Mouse (Mus musculus) c-Kit-positive CD71-positive TER-119-positive erythroid progenitor cells, embryonic 14.5 days (primary cell): ENCODE results near the gene Mob2.

Source experiments
- DNase-seq: peaks from one replicate; pipeline ENCODE4 v3.0.0-alpha.2; 2013; ENCODE audit warnings: low spot score

The Mob2 gene

DNA sequence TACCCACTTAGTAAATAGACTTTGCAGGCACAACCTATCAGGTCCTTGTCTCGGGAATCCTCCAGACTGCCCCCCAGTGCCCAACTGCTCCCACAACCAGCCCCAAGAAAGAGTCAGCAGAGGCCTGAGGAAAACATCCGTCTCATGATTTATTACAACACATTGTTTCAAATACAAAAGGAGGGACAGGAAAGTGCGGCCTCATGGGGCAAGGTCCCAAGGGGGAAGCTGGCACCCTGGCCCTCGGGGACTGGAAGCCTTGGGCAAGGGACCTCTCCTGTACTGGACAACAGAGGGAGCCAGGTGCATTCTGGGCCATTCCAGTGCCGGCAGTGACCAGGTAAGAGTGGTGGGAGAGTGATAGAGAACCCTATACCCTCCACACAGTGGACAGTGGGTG is 18.5 kb upstream of the Mob2 start:
- no peak for DNase-seq

DNA sequence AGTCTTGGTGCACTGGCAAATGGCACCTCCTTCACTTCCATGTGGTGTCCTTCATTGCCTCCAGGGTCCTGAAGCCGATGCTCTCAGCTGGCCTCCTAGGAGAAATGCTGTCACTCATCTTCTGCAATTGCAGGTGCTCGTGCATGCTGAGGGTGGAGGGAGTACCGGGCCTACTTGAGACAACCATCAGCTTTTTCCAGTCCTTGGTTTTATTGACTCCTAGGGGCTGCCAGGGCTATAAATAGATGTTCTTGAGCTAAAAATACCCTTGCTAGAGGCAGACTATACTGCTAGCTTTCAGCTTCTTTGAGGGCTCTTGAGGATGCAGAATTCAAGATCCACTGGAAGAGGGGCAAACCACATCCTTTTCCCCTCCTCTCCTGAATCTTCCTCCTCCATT is 16.3 kb upstream of the Mob2 start:
- DNase-seq: no peak

DNA sequence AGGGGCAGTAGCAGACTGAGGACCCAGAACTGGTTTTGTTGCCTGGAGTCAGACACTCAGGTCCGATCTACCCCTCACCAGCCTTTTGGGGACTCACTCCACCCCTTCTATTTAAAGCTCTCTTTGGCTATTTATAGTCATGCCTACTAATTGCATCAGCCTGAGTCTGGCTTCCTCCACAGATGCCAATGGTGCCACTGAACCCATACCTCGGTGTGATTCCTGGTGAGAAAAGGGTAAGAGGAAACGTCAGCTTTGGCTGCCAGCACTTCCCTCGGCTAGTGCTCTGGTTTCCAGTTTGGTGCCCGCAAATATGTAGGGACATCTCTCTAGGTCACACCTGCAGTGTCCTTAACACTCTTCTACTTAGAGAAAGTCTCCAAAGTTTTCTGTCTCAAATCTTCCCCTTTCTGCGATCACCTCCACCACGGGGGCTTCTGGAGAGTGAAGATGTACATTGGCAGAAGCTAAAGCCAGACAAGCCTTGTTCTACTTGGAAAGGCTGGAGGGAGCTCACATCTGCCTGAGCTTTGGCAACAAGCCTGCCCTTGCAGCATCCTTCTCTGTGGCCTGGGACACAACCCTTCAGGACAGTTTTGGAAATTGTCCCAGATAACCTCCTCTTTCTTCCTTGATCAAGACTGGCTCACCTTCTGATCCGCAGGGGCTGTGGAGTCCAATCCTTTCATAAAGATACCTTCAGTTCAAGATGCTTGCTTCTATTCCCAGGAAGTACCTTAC is 13.5 kb upstream of the Mob2 start:
- DNase-seq: no peak

DNA sequence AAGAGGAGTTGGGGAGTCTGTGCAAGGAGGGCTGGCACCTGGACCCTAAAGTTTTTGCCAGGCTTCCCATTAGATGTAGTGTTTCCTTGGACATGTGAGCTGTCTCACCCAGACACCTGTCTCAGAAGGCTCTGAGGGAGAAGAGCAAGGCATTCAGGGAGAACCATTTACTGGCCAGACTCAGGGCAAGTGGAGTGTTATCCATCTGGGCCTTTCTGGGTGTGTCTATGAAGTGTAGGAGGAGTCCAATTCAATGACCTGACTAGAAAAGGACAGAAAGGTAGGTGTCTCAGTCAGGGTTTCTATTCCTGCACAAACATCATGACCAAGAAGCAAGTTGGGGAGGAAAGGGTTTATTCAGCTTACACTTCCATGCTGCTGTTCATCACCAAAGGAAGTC is 10.9 kb upstream of the Mob2 start:
- DNase-seq: no peak

DNA sequence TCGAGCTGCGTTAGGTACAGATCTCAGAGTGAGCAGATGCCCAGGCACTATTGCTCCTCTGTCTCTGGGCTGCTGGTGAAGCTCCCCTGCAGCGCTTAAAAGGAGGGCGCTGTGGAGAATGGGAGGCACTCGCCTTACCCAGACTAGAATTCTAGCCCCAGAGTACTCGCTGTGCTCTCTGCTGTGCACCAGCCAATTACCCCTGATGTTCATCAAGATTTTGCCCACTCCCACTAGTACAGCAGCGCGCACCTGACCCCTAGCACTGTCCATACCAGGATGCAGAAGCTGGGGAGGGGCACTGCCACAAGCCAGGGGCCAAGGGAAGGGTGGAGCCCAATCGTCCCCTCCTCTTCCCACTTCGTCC is 10.3 kb upstream of the Mob2 start:
- DNase-seq: no peak

DNA sequence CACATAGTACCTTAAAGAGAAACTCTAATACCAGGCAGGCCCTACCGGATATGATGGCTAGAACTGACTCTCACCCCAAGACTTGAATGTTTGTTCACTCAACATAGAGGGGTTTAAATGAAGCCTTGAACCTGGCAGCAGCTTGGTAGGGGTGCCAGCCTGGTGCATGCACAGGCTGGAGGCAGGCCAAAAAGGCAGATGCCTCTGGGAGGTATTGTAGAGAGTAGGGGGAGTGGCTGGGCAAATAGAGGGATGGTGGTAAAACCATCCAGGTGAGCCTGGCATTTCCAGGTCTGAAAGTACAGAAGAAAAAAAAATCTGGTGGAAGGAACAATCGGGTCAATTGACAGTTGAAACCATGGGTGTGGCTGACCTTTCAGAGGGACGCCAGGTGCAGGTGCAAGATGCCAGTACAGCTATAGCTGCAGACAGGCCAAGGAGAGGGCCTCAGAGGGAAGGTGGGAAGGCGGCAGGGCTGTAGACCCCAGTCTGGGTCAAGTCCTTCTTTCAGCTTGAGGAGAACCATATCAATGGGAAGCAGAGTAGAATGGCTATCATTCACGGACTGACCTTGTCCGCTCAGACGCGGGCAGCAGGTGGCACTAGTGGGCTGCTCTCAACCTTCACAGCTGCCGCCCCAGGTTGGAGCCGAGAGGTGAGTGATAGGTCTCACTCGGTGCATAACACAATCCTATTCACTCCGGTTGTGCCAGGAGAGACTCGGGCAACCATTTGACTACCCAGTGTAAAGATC is 9.8 kb upstream of the Mob2 start:
- peak; percentile 68 for DNase-seq

DNA sequence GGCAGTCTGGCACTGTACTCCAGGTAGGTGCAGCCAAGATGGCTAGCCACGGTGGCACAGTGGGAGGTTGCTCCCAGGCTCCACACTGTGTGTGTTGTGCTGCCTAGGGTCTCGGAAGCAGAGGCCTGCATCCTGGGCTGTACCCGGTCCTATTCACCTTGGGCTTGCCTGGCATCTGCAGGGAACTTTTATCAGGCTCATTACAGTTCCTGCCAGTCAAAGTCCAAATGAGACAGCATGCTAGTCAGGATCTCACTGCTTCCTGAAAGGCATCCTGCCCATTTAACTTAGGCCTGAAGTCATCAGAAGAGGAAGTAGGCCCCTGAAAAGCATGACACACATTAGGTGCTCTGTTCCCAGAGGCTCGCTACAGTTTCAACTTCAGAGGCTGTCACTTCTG is 7.6 kb upstream of the Mob2 start:
- no peak for DNase-seq

DNA sequence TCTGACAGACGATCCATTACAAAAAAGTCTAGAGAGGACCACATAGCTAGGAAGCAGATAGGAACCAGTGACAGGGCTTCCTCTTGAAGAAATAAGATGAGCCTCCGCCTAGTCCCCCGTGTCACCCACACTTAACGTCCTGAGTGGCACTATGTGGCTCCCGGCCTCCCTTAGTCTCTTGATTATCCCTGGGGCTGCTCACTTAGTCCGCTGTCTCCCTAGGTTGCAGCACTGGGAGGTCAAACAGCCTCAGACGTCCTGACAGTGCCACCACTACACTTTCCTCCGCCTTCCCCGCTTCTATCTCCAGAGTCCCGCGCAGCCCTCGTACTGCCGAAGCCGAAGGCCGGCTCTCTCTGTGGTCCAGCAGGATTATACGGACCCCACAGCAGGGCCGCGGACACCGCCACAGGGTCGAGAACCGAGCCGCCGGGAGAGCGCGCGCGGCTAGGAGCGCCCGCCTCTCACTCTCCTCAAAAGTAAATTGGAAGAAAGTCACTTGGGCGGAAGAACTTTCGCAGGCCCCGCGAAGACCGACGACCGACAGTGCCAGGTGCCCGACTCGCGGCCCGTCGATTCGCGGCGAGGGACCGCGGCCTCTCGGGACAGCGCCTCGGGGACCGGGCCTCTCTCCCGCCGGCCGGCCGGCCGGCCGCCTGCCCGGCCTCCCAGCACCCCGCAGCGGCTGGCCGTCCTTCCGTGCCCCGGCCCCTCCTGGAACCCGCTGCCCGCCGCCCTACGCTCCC is 507 bp downstream of the Mob2 start:
- DNase-seq: no peak

DNA sequence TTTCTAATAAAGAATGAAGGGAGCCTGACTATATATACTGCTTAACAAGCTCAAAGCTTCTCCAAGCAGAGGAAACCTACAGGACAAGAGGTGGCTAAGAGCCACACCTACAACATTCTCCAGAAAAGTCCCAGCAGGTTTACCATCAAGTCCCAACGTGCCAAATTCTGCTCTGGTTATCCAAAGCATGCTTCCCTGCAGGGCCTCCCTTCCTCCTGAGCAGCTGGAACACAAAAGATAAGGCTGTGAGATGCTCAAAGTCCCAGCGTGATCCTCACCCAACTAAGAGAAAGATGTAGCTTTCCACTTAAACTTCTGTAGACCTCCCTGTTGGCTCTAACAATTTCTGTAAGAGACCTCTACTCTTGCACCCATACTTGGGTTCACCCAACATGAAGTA is 1.8 kb downstream of the Mob2 start:
- DNase-seq: peak; percentile 63

DNA sequence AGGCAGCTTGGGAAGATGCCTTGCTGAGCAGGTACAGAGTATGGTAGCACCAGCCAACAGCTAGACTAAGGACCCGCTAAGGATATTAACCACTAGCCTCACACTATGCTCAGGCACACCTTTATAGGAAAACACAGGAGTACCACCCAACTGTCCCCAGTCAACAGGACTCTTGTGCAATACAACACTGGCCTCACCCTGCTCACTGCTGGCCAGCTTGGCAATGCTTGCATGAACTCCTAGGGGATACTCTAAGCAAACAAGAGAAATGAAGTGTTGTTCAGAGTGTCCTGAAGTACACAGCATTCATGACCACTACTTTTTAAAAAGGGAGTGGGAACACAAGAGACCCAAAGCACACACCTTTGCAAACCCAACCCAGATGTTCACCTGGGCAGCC is 3.7 kb downstream of the Mob2 start:
- DNase-seq: no peak

DNA sequence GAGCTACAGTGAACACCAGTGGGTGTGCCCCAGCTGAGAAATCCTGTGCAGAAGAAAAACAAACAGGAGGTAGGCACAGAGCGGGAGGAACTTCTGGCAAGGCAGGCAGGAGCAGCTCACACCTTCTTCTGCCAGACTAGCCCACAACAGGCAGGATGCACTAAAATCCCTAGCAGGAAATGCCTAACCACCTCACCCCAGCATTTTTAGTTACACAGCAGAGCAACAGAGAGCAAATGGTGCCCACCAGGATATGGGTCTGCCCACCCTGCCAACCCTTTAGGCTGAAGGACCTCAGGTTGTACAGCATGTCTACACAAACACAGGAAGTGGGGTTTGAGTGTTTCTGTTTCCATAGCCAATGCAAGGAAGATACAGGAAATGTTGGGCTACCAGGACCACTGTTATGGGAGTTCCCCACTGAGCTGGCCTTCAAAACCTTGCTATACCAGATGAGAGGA is 4.2 kb downstream of the Mob2 start:
- DNase-seq: no peak

DNA sequence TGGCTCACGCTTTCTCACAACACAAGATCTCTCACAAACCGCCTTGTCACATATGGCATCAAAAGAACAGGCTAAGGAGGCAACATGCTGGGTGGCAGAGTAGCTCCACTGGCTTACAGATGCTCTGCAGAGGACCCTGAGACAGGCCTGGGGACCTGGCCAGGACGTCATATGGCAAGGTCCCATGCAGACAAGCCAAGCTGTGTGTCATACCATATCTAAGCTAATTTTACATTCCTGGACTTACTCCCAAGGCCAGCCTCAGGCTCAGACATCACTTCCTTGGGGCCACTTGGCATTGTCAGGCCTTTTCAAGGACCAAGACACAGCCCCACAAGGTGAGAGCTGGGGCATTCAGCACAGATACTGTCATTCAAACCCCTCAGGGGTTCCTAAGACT is 5.4 kb downstream of the Mob2 start:
- no peak for DNase-seq

DNA sequence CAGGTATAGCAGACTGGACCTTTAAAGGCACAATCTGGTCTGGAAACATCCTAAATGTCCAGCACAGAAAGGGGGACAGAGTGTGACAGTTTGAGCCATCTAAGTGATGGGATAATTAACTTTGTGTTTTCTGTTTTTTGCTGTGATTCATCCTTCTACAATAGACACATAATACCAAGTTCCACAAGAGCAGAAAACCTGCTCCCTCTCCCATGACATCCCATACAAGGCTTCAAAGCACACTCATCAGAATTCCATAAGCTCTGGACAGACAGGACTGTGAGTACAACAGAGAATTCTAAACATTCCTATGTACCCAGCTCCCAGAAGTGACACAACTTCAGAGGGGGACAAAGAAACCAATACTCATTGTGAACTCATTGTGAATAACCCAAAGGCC is 10.3 kb downstream of the Mob2 start:
- no peak for DNase-seq

DNA sequence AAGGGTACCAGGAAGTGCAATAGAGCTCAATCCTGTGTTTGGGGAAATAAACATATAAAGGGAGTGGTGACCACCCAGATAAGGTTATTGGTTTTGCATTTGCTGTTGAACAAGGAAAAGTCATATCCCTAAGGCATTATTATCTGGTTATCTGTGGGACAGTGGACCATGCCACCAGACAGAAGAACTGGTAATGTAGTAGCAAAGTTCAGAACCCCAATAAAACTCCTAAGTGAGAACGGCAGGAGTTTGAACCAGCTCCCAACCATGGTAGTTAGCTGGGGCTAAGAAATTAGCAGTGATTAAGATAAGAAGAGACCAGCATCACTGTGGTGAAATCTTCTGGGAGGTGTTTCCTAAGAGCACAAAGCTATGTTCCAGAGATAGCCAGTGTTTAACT is 14.9 kb downstream of the Mob2 start:
- DNase-seq: no peak

DNA sequence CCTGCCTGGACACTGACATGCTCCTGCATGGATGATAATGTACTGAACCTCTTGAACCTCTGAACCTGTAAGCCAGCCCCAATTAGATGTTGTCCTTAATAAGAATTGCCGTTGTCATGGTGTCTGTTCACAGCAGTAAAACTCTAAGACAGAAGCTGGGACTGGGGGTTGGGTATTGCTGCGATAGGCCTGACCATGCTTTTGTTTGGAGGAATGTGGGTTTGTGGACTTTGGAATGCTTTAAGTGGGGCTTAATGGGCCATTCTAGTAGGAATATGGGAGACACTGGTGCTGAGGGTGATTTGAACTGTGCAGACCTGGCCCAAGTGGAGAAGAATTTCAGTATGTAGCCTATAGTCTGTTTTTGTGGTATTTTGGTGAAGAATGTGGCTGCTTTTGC is 15.5 kb downstream of the Mob2 start:
- no peak for DNase-seq

DNA sequence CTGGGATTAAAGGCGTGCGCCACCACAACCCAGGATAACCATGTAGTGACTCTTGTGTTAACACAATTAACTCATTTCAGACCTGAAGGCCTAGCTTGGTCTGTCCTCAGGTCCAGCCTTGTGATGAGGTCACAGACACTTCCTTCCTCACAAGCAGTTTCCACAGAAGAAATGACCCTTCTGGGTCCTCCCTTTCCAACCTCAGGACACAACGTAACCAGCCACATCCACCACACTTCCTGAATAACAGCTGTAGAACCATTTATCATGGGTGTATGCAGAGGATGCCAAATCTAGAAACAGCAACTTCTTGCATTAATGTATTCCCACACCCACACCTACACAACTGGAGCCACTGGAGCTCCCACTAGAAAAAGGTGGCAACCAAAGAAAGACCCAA is 20.1 kb downstream of the Mob2 start:
- DNase-seq: no peak

DNA sequence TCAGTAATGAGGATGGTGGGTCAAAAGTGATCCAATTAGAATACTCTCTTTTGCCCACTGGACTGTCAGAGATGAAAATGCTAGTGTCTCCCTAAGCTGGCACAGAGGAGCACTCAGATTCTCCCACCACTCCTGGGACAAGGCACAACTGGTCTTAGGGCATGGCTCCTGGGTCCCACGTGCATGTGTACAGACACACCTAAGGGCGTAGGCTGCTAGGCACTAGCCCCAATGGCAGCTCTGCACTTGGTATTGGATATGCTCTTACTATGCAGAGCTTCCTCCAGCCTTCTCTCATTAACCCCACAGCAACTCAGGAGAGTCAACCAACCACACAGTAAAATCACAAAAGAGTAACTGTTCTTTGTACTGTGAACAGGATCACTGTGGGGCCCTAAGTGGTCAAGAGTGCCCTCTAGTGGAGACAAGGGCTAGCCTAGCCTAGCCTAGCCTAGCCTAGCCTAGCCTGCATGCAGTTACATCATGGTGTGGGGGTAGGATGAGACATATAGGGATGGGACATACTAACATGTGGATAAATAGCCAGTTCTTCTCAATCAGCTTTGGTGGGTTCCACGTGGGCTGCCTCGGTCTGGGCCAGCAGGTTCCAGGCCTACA is 23.2 kb downstream of the Mob2 start:
- DNase-seq: no peak

DNA sequence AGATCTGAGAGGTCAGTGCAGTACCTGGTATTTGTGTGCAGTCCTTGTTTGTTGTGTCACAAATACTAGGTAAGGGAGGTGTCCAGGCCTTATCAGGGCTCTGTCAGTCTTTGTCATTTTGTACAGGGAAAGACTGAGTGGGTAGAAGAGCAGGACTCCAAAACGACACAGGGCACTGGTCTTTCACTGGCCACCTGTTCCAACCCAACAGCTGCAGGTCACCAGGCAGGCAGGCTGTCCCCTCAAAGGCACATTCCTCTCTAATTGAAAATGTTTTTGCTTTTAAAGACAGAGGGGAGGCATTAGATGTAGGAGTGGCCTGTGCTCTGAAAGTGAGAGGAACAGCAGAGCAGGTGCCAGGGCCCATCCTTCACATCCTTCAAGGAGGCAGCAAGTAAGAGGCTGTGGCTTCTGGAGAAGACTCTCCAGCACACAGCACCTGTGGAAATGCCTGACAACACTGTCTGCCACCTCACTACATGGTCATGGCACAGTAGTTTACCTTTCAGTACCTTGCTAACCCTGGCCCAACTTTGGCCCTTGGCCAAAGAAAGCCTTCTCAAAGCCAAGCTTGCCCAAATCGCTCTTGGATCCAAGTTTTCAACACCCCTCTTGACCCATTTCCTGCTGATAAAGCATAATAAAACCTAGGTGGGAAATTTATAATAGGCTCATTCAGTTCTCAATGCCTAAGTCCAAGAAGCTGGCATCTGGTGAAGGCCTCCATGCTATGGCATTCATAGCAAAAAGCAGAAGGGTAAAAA is 25.6 kb downstream of the Mob2 start:
- no peak for DNase-seq

DNA sequence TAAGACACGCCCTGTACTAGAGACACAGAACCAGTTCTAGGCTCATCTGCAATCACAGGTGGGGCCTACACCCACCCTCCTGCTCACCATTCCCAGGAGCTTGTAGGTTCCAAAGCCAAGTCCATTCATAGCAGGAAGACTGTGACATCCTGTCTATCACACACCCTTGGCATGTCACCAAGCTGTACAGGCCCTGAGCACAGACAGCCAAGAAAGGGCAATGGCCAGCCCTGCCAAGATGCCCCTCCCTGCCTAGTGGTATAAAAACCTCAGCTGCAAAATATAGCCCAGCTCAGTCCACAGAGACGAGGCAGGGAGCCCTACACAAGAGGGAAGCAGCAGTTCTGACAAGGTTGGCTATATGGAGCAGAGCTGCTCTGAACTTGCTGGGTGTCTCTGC is 26.7 kb downstream of the Mob2 start:
- no peak for DNase-seq

DNA sequence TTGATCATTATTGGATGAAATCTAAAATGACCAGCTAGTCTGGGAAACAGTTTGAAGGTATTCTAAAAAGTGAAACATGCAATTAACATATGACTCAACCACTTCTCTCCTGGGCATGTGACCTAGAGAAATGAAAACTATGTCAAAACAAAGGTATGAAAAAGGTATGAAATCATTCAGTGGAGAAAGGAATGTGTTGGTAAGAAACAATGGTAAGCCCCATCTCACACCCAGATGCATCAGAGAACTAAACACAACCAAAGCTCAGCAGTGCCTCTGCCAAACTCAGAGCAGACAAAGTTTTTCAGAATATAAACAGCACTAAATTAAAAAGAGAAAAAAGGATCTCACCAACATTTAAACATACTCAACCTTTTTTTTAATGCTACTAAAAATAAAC is 30.8 kb downstream of the Mob2 start:
- DNase-seq: no peak

DNA sequence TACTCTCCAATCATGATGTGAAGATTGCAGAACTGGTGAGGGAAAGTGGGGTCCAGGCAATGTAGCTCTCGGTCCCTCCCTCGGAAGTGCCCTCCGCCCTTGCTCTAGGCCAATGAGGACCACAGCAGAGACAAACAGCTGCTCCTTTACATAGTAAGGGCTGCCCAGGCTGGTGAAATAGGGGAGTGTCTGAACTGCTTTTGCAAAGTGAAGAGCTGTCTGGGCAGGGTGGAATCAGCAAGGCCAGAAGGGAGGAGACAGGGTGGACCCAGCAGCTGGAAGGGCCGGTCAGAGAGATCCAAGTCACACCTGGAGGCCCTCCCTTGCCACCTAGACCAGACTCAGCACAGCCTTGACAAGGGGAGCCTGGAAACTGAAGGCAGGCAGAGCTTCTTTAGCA is 34.9 kb downstream of the Mob2 start:
- DNase-seq: peak; percentile 8

DNA sequence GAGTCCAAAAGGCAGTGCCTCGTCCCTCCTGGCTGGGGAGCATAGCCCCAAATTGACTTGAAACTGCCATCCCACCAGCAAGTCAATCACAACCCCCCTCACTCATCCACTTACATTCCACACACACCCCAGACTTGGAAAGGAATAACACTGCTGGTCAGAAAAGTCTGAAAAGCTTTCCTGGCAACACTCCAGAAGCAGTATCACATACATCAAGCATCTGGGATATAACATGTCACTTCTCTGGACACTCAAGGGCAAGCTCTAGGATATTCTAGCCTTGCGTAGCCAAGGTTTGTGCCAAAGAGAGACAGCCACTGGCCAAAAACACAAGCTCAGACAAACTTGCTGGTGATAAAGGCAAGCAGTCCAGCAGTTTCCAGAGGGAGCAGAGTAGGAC is 35.7 kb downstream of the Mob2 start:
- DNase-seq: no peak
